Mouse (Mus musculus): ENCODE results near the gene Phldb3.
"Not testable (repeated sequence)": the region's sequence is repeated elsewhere in the genome, so short reads cannot be mapped to it uniquely, and the experiment has no call there.

Phldb3 gene

GRCm38 (mm10) chr7:24594309-24594803 is 16.2 kb upstream of the Phldb3 start:
- DNase-seq (ENCODE audit: low spot score), result no peak

DNA sequence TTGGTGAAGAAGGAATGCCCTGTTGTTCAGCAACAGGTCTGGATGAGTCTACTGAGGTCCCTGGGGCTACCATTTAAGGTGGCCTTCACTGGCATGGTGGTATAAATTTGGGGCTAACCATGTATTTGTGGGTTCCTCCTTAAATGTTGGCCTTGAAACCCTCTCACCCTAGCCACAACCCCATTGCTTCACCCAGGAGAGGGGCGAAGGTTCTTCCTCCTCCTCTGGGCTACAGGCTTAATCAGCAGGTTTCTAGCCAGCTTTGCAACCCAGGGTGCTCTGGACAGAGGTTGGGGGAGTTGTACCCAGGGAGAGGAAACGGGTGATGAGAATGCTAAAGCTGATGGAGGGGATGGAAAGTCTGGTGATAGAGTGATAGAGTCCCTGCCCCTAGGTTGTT is 15.1 kb upstream of the Phldb3 start:
- no peak for DNase-seq (ENCODE audit: low spot score)

DNA sequence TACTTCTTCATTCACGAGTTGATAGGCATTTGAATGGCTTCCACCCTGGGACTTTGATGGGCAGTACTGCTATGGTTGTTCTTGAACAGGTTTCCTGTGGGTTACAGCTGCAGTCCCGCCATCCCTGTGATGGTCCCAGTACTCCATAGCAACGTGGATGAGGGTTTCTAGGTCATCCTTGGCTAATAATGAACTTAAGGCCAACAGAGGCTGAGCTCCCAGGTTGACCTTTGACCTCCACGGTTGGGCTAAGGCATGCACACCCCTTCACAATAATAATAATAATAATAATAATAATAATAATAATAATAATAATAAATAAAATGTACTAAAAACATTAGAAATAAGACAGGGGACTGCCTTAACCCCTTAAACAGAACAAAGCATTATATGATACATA is 12.4 kb upstream of the Phldb3 start:
- no peak for DNase-seq (ENCODE audit: low spot score)

DNA sequence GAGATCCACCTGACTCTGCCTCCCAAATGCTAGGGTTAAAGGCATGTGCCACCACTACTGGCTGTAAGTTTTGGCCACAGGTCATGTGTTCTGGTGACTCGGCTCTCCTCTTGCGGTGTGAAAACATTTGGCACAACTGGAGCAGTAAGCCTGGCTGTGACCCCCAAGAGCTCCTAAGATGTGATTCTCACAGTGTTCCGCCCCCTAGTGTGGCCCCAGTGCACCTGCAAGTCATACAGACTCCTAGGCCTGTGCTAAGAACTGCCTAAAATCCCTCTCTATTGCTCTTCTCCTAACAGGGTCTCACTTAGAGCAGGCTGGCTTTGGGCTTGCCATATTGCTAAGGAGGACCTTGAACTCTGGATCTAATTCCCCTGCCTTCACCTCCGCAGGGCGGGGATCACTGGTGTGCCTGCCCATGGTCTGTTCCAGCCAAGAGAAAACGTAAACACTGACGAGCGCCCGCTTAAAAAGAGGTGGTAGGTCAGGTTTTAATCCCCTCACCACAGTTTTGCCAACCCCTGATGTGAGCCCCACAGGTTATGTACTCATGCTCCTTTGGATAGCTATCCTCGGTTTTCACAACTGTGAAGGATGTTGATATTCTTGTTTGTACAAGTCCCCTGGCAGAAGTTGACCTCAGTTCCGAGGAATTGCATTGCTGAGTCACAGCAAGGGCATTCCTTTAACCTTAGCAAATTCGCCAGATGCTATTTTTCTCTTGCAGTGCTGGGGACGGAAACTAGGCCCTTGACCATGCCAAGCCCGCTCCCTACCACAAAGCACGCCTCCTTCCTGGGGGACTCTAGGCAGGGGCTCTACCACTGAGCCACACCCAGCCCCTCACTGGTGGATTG is 11.1 kb upstream of the Phldb3 start:
- peak; percentile 70 for DNase-seq (ENCODE audit: low spot score)

DNA sequence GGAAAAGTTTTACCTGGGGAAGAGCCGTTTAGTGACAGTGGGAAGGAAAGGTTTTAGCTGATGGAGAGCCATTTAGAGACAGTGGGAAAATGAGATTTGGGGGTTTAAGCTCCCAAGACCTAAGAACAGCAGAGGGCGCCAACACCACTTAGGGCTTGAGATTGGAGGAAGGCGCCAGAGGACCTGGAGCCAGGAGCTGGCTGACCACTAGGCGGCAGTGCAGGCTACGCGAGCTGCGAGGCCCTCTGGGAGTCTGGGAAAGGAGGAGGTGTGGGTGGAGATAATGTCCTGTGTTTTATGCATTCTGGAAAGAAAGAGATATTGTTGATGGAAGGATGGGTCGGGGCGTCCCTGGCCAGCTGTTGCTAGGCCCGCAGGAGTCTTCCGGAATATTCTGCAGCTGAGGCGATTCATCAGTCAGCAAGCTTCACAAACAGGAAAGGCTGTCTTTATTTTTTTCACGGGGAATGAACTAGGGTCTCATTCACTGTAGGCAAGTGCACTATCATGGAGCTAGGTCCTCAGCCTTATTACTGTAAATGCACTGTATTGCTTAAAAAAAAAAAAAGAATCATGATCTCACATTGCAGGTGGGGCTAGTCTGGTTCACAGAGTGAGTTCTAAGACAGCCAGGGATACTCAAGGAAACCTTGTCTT is 9.5 kb upstream of the Phldb3 start:
- DNase-seq (ENCODE audit: low spot score), result peak; percentile 86

DNA sequence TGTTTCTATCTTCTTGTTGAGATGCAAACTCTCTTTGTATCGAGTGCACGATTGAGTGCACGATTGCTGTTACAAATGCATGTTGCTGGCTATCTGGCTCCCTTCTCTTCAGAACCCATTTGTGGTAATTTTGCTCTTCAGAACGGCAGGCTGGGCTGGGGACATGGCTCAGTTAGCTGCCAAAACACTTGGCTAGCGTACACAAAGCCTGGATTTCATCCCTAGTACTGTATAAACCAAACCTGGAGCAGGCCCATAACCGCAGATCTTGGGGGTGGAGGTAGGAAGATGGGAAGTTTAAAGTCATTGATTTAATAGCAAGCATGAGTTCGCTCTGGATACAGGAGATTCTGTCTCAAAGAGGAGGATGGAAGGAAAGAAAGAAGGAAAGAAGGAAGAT is 5.0 kb upstream of the Phldb3 start:
- DNase-seq (ENCODE audit: low spot score), result no peak

DNA sequence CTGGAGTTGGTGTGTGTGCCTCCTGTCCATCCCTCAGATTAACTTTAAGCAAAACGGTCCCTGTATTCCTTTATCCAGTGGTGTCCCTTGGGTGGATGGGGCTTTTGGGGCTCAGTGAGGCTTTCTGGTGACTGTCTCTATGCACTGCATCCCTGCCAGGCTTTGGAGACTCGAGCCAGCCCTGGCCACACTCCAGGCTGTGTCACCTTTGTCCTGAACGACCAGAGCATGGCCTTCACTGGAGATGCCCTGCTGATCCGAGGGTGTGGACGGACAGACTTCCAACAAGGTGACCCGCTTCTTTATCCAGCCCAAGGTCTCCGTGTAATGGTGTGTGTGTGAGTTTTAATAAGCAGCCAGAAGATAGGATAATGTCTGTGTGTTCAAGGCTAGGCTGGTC is 4.5 kb upstream of the Phldb3 start:
- no peak for DNase-seq (ENCODE audit: low spot score)

GRCm38 (mm10) chr7:24608017-24608416 is 2.5 kb upstream of the Phldb3 start:
- DNase-seq (ENCODE audit: low spot score), result peak; percentile 71

DNA sequence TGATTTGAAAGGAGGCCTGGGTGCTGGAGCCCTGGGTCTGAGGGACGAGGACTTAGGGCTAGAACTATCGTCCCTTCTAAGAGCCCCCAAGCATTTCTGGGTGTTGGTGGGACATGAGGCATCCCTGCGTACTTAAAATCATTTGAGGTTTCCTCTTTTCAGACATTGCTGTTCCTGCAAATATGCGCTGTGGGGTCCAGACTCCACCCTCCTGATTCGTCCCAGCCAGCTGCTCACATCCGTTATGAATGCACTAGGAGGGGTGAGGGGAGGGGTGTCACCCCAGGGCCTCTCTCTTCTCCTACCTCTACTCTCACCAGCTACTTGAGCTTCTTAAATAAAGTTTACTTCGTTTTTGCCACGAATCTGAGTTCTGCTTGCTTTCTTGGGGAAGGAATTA is 2.0 kb upstream of the Phldb3 start:
- no peak for DNase-seq (ENCODE audit: low spot score)

- DNase-seq (ENCODE audit: low spot score), result peak; percentile 89
These were observed 424 bp downstream of the Phldb3 start for GRCm38 (mm10) chr7:24610879-24611494.

DNA sequence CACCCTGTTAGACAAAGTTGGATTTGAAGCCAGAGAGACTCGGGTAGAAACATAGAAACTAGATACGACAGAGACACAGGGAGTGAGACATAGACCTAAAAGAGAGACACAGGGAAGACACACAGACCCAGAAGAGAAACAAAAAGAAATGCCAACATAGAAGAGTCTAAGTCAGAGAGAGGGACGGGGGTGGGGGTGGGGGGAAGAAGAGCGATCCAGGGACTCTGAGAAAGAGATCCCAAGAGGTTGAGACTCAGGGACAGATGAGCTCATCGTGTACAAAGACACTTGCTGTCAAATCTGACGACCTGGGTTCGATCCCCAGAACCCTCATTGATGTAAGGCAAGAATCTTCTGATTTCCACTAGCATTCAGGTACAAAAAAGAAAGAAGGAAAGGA is 1.1 kb downstream of the Phldb3 start:
- no peak for DNase-seq (ENCODE audit: low spot score)

DNA sequence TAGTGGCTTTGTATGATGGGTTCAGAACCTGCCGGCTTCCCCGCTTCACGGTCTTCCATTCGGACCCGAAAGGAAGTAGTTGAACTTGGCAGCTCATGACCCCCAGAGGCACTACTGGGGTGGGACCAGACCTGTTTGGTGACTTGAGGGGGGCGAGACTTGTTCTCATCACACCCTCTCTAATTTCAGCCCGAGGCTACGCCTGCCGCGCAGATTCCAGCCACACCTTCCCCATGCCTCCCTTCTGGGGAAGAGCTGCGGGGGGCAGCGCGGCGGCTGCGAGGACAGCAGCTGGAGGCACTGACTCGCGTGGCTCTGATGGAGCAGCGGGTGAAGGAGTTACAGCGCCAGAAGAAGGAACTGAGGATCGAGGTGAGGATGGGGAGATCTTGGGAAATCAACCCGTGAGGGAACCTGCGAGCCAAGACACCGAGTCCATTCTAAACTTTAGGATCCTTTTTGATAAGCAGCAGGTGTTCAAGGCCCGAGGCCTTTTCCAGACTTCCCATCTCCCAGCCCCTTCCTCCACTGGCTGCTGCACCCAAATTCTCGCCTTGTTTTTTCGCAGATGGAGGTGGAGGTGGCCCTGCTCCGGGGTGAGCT is 1.8 kb downstream of the Phldb3 start:
- DNase-seq (ENCODE audit: low spot score), result no peak

DNA sequence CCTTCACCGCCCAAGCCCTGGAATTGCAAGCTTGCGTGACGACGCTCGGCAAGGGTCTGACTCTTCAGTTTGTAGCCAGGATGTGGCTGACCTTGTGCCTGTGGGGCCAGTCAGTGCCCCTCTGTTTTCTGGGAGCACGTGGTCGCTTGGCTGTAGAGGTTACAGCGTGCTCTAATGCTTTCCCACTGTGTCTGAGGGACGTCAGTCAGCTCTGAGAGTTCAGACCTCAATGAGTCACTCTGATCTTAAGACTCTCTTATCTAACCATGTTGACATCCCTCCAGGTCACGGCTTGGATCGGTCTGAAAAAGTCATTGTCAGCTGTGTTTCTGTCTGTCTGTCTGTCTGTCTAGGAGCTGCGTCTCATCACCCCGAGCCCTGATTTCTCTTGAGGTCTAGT is 4.3 kb downstream of the Phldb3 start:
- peak; percentile 26 for DNase-seq (ENCODE audit: low spot score)

GRCm38 (mm10) chr7:24617763-24618162 is 7.2 kb downstream of the Phldb3 start:
- DNase-seq (ENCODE audit: low spot score), result no peak

DNA sequence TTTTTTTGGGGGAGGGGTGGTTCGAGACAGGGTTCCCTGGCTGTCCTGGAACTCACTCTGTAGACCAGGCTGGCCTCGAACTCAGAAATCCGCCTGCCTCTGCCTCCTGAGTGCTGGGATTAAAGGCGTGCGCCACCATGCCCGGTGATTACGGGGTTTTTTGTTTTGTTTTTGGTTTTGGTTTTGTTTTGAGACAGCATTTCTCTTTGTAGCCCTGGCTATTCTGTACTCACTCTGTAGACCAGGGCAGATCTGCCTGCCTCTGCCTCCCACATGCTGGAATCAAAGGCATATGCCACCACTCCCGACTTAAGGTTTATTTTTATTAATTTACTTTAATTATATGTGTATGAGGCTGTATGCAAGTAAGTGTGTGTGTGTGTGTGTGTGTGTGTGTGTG is 7.8 kb downstream of the Phldb3 start:
- DNase-seq (ENCODE audit: low spot score), result not testable (repeated sequence)

DNA sequence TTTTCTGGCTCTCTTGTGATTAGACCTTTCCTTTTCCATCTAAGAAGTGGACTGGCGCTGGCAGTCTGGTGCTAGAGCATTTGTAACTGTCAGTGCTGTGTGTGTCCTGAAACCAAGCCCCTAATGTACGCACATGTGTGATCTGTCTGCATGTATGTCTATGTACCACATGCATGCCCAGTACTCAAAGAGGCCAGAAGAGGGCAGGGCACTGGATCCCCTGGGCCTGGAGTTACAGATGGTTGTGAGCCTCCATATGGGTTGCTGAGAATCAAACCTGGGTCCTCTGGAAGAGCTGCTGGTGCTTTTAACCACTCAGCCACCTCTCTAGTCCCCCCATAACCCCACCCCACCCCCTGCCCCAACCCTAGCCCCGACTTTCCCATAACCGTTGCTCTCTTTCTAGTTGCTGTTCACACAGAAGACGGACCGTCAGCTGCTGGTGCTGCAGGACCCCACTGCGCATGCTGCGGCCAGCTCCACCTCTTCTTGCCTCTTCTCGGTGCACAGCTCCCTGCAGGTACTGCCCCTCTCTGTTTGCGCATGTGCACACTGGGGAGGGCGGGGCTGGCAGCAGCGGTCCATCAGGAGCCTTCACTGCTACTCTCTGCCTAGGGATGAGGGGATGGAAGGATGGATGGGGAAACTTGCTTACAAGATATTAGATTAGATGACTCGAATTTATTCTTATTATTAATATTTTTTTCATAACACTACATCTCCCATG is 9.3 kb downstream of the Phldb3 start:
- no peak for DNase-seq (ENCODE audit: low spot score)

DNA sequence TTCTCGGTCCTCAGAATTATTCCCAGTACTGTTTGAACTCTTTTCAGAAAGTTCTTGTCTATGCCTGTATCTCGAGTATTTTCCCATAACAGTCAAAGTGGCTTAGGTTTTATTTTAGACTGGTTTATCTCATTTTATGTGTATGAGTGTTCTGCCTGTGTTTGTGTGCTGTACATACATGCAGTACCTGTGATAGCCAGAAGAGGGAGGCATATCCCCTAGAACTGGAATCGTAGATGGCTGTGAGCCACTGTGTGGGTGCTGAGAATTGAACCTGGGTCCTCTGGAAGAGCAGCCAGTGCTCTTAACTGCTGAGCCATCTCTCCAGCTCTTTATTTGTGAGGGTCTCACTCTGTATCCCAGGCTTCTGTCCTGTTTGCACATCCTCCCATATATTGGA is 10.6 kb downstream of the Phldb3 start:
- DNase-seq (ENCODE audit: low spot score), result no peak

DNA sequence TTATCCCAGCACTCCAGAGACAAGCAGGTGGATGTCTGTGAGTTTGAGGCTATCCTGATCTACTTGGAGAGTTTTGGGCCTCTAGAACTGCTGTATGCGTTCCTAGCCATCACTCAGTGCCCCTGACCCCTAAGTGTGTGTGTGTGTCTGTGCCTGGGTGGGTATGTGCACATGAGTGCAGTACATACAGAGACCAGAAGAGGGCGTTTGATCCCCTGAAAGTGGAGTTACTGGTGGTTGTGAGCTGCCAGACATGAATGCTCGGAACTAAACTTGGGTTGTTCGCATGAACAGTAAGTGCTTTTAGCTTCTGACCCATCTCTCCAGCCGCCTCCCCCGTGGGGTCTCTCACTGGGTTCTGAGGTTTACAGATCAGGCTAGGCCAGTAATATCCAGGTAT is 12.4 kb downstream of the Phldb3 start:
- no peak for DNase-seq (ENCODE audit: low spot score)

GRCm38 (mm10) chr7:24628685-24629610 is 18.4 kb downstream of the Phldb3 start:
- peak; percentile 85 for DNase-seq (ENCODE audit: low spot score)

DNA sequence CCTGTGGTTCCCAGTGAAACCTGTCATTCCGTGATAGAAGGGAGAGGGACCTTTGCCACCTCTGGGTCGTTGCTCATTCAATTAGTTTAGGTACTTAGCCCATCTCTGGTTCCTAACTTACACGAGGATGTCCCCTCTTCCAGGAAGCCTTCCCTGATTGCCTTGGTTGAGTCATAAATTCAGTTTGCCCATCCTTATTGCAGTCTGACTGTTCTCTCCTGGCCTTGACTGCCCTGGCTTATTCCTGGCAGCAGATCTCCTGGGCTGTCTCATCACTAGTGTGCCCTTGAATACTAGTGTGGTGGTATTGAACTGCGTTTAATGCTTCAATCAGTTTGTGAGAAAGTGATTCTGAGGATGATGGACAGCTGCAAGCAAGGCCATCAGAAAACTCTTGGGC is 19.1 kb downstream of the Phldb3 start:
- no peak for DNase-seq (ENCODE audit: low spot score)
